Mouse (Mus musculus) bone marrow, adult 2 months (tissue): ENCODE results near the gene Acadvl. TPM values are rescaled to one million over a fixed set of nuclear protein-coding genes. Genes with fewer than 3 reads are reported as not detected.

ENCODE experiments used
- H3K27ac ChIP-seq: fragments of 200-500 bp; 2 replicates; pipeline ENCODE4 v1.5.1; 2012; ENCODE audit warnings: low read depth, mild to moderate bottlenecking, control low read depth, inconsistent platforms, low read length; ENCODE audit not compliant: control insufficient read depth, poor library complexity, insufficient read depth
- H3K4me1 ChIP-seq: fragments of 200-500 bp; 2 replicates; pipeline ENCODE4 v1.6.1; 2011; ENCODE audit warnings: low read length; ENCODE audit not compliant: control insufficient read depth, insufficient read depth
- H3K4me3 ChIP-seq: fragments of 200-500 bp; replicated peaks from 2 replicates; pipeline ENCODE3; 2011; ENCODE audit warnings: mild to moderate bottlenecking, low read depth, low read length, control low read depth; ENCODE audit not compliant: control insufficient read depth
- CTCF ChIP-seq: fragments of 200-500 bp; IDR thresholded peaks from 2 replicates; pipeline ENCODE4 v1.5.1; 2011; ENCODE audit warnings: low read length, control low read depth; ENCODE audit not compliant: control insufficient read depth, insufficient read depth
- POLR2A ChIP-seq: fragments of 200-500 bp; IDR thresholded peaks from 2 replicates; pipeline ENCODE4 v1.6.1; 2011; ENCODE audit warnings: low read depth, mild to moderate bottlenecking, control low read depth, low read length, borderline replicate concordance; ENCODE audit not compliant: control insufficient read depth
- WGBS: fragments of 180-500 bp; shearing (Covaris S2); methylation state at CpG from one replicate; pipeline ENCODE4 v1.1.7; 2018; 5-methylcytosine and 5-hydroxymethylcytosine counted together
- polyA plus RNA-seq: library from polyadenylated mRNA; stranded (reverse); fragments of >200 nt; gene quantifications from 2 replicates; pipeline ENCODE4 v1.2.4, GENCODE M21; 2011; ENCODE audit warnings: low replicate concordance; ENCODE audit not compliant: missing spikeins, insufficient read depth, insufficient read length

Acadvl gene
- polyA plus RNA-seq, 1 experiment: 28.9 TPM

DNA sequence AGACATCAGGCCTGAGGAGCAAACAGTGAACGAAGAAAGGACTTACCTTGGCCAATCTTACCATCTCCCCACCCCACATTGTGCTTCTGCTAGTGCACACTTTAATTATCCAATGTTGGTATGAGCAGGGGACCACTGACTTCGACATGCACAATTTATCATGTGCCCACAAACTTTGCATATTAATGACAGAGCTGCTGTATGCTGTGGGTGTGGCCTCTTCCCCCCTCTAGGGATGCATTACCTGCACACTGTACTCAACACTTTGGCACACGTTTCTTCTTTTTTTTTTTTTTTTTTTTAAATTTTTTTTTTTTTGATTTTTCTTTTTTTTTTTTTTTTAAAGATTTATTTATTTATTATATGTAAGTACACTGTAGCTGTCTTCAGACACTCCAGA lies 44.4 kb downstream of the Acadvl start:
- Histone ChIP-seq H3K4me1 (peaks cover 1% of the 10 kb centered on the region; the same call in 1 of the 2 replicates), H3K4me3 (no peak overlapping the region), H3K27ac (no peak overlapping the region)
- TF ChIP-seq POLR2A: no peak
- 69% methylated on average over 3 of the region's 3 CpGs for WGBS

DNA sequence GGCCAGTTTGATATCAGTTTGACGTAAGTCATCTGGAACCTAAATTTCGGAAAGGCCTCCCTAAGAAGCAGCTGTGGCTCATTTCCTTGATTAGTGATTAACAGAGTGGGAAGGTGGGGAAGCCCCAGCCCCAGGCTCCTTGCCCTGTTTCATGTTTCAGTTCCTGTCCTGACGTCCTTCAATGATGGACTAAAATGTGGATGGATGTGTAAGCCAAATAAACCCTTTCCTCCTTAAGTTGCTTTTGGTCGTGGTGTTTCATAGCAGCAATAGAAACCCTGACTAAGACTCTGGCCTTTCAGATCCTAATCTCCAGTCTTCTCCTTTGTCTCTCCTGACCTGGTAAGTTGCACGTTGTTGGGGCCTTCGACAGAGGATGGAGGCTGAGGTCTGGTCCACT lies 45.0 kb downstream of the Acadvl start:
- WGBS: 77% methylated on average over 6 of the region's 6 CpGs
- TF ChIP-seq POLR2A: no peak
- no peak for TF ChIP-seq CTCF
- Histone ChIP-seq H3K27ac (no peak overlapping the region), H3K4me1 (peaks cover 1% of the 10 kb centered on the region; the same call in 1 of the 2 replicates), H3K4me3 (no peak overlapping the region)

DNA sequence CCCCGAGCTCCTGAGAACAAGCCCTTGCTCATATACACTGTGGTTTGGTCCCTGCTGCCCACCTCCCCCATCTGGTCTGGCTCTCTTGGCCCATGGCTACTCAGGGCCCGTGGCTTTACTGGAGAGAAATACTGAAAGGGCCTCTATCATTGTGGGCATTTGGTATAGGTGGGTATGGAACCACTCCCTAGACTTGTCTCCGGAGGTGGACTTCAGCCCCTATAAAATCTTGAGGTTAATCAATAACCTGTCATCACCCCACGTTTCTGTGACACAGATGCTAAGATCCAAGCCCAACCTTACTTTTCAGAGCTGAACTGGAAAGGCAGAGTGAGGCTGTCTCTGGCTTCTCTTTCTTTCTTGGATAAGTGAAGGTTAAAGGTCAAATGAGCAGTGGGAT lies 46.4 kb downstream of the Acadvl start:
- TF ChIP-seq CTCF (no peak), POLR2A (no peak)
- peaks cover 1% of the 10 kb centered on the region; the same call in 1 of the 2 replicates for H3K4me1 ChIP-seq
- 79% methylated on average over 4 of the region's 4 CpGs for WGBS
- no peak overlapping the region for H3K4me3 ChIP-seq
- H3K27ac ChIP-seq: no peak overlapping the region

DNA sequence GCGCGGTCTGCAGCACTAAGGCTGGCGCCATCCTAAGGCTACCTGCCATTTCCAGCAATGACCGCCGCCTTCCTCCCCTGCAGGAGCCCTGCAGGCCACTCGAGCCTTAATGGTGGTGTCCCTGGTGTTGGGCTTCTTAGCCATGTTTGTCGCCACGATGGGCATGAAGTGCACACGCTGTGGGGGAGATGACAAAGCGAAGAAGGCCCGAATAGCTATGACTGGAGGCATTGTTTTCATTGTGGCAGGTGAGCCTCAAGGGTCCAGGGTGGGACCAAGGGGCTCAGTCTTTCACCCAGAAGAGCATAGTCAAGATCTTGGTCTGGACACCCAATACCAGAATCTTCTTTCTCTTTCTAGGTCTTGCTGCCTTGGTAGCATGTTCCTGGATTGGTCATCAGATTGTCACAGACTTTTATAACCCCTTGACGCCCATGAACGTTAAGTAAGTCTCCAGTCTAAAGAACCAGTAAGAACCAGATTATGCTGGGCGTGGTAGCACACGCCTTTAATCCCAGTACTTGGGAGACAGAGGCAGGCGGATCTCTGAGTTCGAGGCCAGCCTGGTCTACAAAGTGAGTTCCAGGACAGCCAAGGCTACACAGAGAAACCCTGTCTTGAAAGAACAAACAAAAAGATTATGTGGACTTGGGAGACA lies 48.2 kb downstream of the Acadvl start:
- WGBS: 37% methylated on average over 17 of the region's 17 CpGs
- H3K4me3 ChIP-seq: no peak overlapping the region
- no peak for TF ChIP-seq CTCF
- no peak for TF ChIP-seq POLR2A

DNA sequence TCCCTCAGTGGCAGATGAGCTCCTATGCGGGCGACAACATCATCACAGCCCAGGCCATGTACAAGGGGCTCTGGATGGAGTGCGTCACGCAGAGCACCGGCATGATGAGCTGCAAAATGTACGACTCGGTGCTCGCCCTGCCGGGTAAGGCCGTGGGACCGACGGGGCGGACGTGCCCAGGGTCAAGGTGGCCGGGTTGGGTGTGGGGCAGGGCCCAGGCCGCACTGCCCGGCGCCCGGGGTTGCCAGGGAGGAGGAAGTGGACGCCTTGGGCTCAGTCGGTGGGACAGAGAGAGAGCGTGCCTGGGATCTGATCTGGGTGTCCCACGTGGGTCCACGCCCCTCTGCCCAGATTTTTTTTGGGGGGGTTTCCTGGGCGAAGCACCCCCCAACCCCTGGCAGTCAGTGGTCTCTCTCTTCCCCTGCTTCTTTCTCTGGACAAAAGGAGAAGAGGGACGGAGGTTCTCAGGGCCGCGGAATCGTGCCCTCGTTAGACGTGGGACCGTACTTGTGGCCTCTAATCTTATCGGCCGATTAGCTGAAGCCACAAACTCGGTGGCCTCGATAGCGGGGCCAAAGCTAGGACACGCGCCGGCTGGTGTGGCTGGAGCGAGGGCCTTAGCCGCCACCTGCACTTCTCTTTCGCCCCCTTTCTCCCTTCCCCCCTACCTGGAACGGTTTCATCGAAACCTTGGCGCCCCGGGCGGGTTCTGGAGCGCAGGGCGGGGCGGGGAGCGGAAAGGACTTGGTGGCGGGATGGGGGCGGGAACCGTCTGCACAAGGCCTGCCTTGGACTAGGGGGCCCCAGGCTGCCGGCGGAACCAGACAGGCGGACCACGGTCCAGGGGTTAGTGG lies 49.0 kb downstream of the Acadvl start:
- no peak for TF ChIP-seq POLR2A
- H3K27ac ChIP-seq: no peak overlapping the region
- no peak overlapping the region for H3K4me3 ChIP-seq
- H3K4me1 ChIP-seq: peaks cover 3% of the 10 kb centered on the region; the same call in 1 of the 2 replicates
- 4% methylated on average over 58 of the region's 59 CpGs for WGBS

More for the DNA sequence above, 48.2 kb downstream of the Acadvl start:
- no peak overlapping the region for H3K27ac ChIP-seq
- H3K4me1 ChIP-seq: peaks cover 3% of the 10 kb centered on the region; the same call in 1 of the 2 replicates

DNA sequence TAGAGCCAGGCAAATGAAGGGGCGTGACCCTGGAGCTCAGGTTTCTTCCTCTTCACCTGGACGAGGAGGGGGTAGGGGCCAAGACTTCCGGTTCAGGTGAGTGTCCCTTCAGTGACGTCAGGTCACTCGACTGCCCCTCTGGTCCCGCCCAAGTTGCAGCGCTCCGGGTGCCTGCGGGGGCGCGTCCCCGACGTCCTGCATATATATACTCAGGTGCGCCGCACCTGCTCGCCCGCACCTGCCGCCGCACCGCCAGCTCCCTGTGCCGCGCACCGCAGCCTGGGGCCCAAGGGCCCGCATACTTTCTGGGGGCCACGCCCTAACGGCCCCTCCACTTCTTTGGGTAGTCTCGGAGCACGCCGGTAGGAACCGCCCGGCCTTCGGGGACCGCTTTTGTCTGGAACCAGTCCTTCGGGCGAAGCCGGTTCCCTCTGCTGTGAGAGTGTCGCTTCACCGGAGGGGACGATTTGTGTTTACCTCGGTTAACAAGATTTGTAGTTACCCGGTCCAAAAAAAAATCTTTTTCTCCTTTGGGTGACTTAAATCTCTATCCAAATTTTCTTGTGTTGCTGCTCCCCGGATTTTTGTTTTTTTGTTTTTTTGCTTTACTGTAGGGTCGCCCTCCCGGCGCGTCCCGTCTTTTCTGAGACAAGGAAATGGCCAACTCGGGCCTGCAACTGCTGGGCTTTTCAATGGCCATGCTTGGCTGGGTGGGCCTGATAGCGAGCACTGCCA lies 49.8 kb downstream of the Acadvl start:
- Histone ChIP-seq H3K27ac (no peak overlapping the region; the same call in 1 of the 2 replicates), H3K4me1 (peaks cover 3% of the 10 kb centered on the region; the same call in 1 of the 2 replicates), H3K4me3 (no peak overlapping the region)
- no peak for TF ChIP-seq POLR2A
- TF ChIP-seq CTCF: no peak
- 7% methylated on average over 49 of the region's 49 CpGs for WGBS

DNA sequence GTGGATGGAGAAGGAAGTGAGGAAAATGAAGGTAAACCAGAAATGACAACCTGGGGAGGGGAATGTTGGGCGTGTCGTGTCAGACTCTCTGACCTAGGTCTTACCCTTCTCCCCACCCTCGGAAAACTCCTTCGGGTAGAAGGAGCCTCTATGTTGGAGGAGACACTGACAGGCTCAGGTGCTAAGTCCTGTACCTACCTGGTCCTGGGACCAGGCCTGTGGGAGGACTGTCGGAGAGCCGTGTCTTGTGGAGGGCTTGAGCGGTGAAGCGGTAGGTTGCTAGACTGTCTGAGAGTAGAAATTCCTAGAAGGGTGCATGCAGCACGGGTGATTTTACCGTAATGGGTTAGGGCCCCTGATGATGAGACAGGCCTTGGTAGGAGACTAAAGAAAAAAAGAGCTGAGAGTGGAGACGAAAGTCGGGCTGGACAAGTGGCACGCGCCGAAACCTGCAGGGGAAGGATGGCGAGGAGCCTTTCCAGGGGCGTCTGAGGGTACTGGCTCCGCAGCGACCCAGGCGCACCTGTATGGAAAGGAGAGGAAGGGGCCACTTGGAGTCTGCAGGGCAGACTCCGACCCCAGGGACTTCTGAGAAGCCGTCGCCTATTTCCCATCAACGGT lies 50.5 kb downstream of the Acadvl start, which contains the start of gene Cldn7:
Gene Cldn7, plus strand, starts transcription at position 130 of the 621 bp plus-strand sequence.
- no peak within 1 kb of the TSS for H3K4me3 ChIP-seq
- H3K4me1 ChIP-seq: peaks cover 3% of the 10 kb centered on the region; the same call in 1 of the 2 replicates
- no peak within 1 kb of the TSS; the same call in 1 of the 2 replicates for H3K27ac ChIP-seq
- TF ChIP-seq POLR2A (no peak), CTCF (no peak)
- 38% methylated on average over 24 of the region's 24 CpGs for WGBS
